Mouse (Mus musculus) kidney, embryonic 16.5 days (tissue): ENCODE data around the gene Mynn. TPM values are rescaled to one million over a fixed set of nuclear protein-coding genes. Genes with fewer than 3 reads are reported as not detected.

Source experiments
- ATAC-seq: fragments of 200-750 bp; cut with Nextera tagmentation; 2 replicates; pipeline ENCODE4 v1.8.0; 2017; ENCODE audit warnings: moderate TSS enrichment; ENCODE audit not compliant: low FRiP score, low TSS enrichment
- H3K27ac ChIP-seq: fragments of 300-500 bp; sonication (generic); 2 replicates; pipeline ENCODE4 v1.5.1; 2014; ENCODE audit warnings: low read length
- H3K27me3 ChIP-seq: fragments of 300-500 bp; sonication (generic); 2 replicates; pipeline ENCODE4 v1.6.1; 2014; ENCODE audit warnings: low read length, control low read depth, mixed read lengths; ENCODE audit not compliant: insufficient read depth
- H3K36me3 ChIP-seq: fragments of 300-500 bp; sonication (generic); 2 replicates; pipeline ENCODE4 v1.6.1; 2014; ENCODE audit warnings: low read length, control low read depth, mixed read lengths; ENCODE audit not compliant: insufficient read depth
- H3K4me1 ChIP-seq: fragments of 300-500 bp; sonication (generic); 2 replicates; pipeline ENCODE4 v1.6.1; 2014; ENCODE audit warnings: low read length, control low read depth, mixed read lengths; ENCODE audit not compliant: insufficient read depth
- H3K4me2 ChIP-seq: fragments of 300-500 bp; sonication (generic); replicated peaks from 2 replicates; pipeline ENCODE4 v1.6.1; 2014; ENCODE audit warnings: low read depth, low read length
- H3K4me3 ChIP-seq: fragments of 300-500 bp; sonication (generic); 2 replicates; pipeline ENCODE4 v1.5.1; 2014; ENCODE audit warnings: mild to moderate bottlenecking, low read length
- H3K9ac ChIP-seq: fragments of 300-500 bp; sonication (generic); replicated peaks from 2 replicates; pipeline ENCODE4 v1.6.1; 2014; ENCODE audit warnings: low read length
- H3K9me3 ChIP-seq: fragments of 300-500 bp; sonication (generic); 2 replicates; pipeline ENCODE4 v1.6.1; 2016; ENCODE audit warnings: low read length, control low read depth
- WGBS: fragments of 180-500 bp; shearing (Covaris S2); extraction: QIAGEN DNeasy Blood & Tissue Kit; methylation state at CpG from one replicate; pipeline ENCODE4 v1.1.7; 2014; 5-methylcytosine and 5-hydroxymethylcytosine counted together
- polyA plus RNA-seq: library from polyadenylated mRNA; unstranded; fragments of >200 nt; fragmentation: Nextera tagmentation; extraction: Ambion mirVana; gene quantifications from 2 replicates; pipeline ENCODE4 v1.2.1, GENCODE M21; 2015

Gene Mynn
- polyA plus RNA-seq, 1 experiment from 2014 or later: 42.6 TPM

- H3K4me3 ChIP-seq: no peak overlapping the region
- WGBS: 78% methylated on average over 7 of the region's 7 CpGs
- H3K36me3 ChIP-seq: no peaks in the 10 kb centered on the region
- no peaks in the 10 kb centered on the region for H3K9me3 ChIP-seq
- no peak overlapping the region for H3K27ac ChIP-seq
- H3K9ac ChIP-seq: no peak overlapping the region
- H3K27me3 ChIP-seq: 0 out of 2 replicates have a peak, but pooled peaks cover 12% of the 10 kb centered on the region
- no peak for ATAC-seq
- peaks cover 13% of the 10 kb centered on the region for H3K4me1 ChIP-seq
- H3K4me2 ChIP-seq: no peak overlapping the region
These were observed 4.6 kb upstream of the Mynn start for GRCm38 (mm10) chr3:30597271-30597670.

GRCm38 (mm10) chr3:30599711-30600545, 1.9 kb upstream of the Mynn start, which contains the start of gene Actrt3:
Actrt3 (minus strand) TSS chr3:30599939.
- Histone ChIP-seq H3K9me3 (no peaks in the 10 kb centered on the region), H3K36me3 (peaks cover 4% of the 10 kb centered on the region; the same call in 1 of the 2 replicates), H3K27me3 (0 out of 2 replicates have a peak, but pooled peaks cover 12% of the 10 kb centered on the region), H3K27ac (peak within 1 kb of the TSS; percentile 7; the same call in 1 of the 2 replicates), H3K9ac (peak within 1 kb of the TSS; percentile 63), H3K4me3 (peak within 1 kb of the TSS; percentile 55), H3K4me1 (peaks cover 20% of the 10 kb centered on the region), H3K4me2 (peak within 1 kb of the TSS; percentile 93)
- ATAC-seq: no peak
- 2% methylated on average over 31 of the region's 32 CpGs for WGBS

GRCm38 (mm10) chr3:30600717-30601116, 1.1 kb upstream of the Mynn start:
- Histone ChIP-seq H3K4me2 (peak overlapping the region; percentile 93), H3K9ac (peak overlapping the region; percentile 23; the same call in 1 of the 2 replicates)

GRCm38 (mm10) chr3:30601175-30601574, 690 bp upstream of the Mynn start:
- Histone ChIP-seq H3K27ac (peak overlapping the region; percentile 86), H3K4me2 (peak overlapping the region; percentile 93), H3K27me3 (0 out of 2 replicates have a peak, but pooled peaks cover 12% of the 10 kb centered on the region), H3K4me3 (peak overlapping the region; percentile 55), H3K4me1 (peaks cover 19% of the 10 kb centered on the region), H3K9ac (no peak overlapping the region), H3K9me3 (no peaks in the 10 kb centered on the region), H3K36me3 (peaks cover 8% of the 10 kb centered on the region; the same call in 1 of the 2 replicates)
- WGBS: under 1% methylated on average over 17 of the region's 17 CpGs
- peak; percentile 20; the same call in 1 of the 2 replicates for ATAC-seq

More at GRCm38 (mm10) chr3:30600717-30601116, 1.1 kb upstream of the Mynn start:
- peaks cover 19% of the 10 kb centered on the region for H3K4me1 ChIP-seq
- peak overlapping the region; percentile 7; the same call in 1 of the 2 replicates for H3K27ac ChIP-seq
- WGBS: 1% methylated on average over 14 of the region's 14 CpGs
- peak overlapping the region; percentile 55 for H3K4me3 ChIP-seq
- 0 out of 2 replicates have a peak, but pooled peaks cover 12% of the 10 kb centered on the region for H3K27me3 ChIP-seq
- no peak for ATAC-seq
- H3K9me3 ChIP-seq: no peaks in the 10 kb centered on the region
- peaks cover 5% of the 10 kb centered on the region; the same call in 1 of the 2 replicates for H3K36me3 ChIP-seq

GRCm38 (mm10) chr3:30601610-30602064, 228 bp upstream of the Mynn start:
- no peak for ATAC-seq
- under 1% methylated on average over 13 of the region's 13 CpGs for WGBS
- Histone ChIP-seq H3K27ac (peak overlapping the region; percentile 99), H3K4me2 (peak overlapping the region; percentile 93), H3K36me3 (peaks cover 12% of the 10 kb centered on the region; the same call in 1 of the 2 replicates), H3K4me1 (peaks cover 19% of the 10 kb centered on the region), H3K27me3 (0 out of 2 replicates have a peak, but pooled peaks cover 12% of the 10 kb centered on the region), H3K4me3 (peak overlapping the region; percentile 78), H3K9ac (peak overlapping the region; percentile 93), H3K9me3 (no peaks in the 10 kb centered on the region)

GRCm38 (mm10) chr3:30602740-30603098, 854 bp downstream of the Mynn start:
- Histone ChIP-seq H3K9me3 (no peaks in the 10 kb centered on the region), H3K36me3 (peaks cover 20% of the 10 kb centered on the region), H3K9ac (peak overlapping the region; percentile 93), H3K4me1 (peaks cover 19% of the 10 kb centered on the region), H3K4me2 (peak overlapping the region; percentile 62), H3K4me3 (peak overlapping the region; percentile 78), H3K27ac (peak overlapping the region; percentile 99), H3K27me3 (0 out of 2 replicates have a peak, but pooled peaks cover 10% of the 10 kb centered on the region)
- ATAC-seq: peak; percentile 80
- WGBS: 0% methylated on average over 27 of the region's 27 CpGs

- Histone ChIP-seq H3K4me3 (peak overlapping the region; percentile 78), H3K9ac (peak overlapping the region; percentile 93), H3K4me1 (peaks cover 19% of the 10 kb centered on the region), H3K9me3 (no peaks in the 10 kb centered on the region), H3K36me3 (peaks cover 21% of the 10 kb centered on the region), H3K27me3 (0 out of 2 replicates have a peak, but pooled peaks cover 6% of the 10 kb centered on the region), H3K4me2 (peak overlapping the region; percentile 62), H3K27ac (peak overlapping the region; percentile 99)
- ATAC-seq: no peak
- WGBS: 22% methylated on average over 10 of the region's 10 CpGs
These were observed 1.4 kb downstream of the Mynn start for GRCm38 (mm10) chr3:30603256-30603655.

- 73% methylated on average over 3 of the region's 3 CpGs for WGBS
- no peak overlapping the region for H3K4me3 ChIP-seq
- no peak overlapping the region for H3K4me2 ChIP-seq
- H3K4me1 ChIP-seq: peaks cover 8% of the 10 kb centered on the region
- H3K9ac ChIP-seq: no peak overlapping the region
- no peaks in the 10 kb centered on the region for H3K27me3 ChIP-seq
- peaks cover 52% of the 10 kb centered on the region for H3K36me3 ChIP-seq
- no peaks in the 10 kb centered on the region for H3K9me3 ChIP-seq
- ATAC-seq: peak; percentile 70; the same call in 1 of the 2 replicates
- 0 out of 2 replicates have a peak overlapping the region, but pooled peaks have one; percentile 38 for H3K27ac ChIP-seq
These were observed 7.1 kb downstream of the Mynn start for GRCm38 (mm10) chr3:30608999-30609398.

GRCm38 (mm10) chr3:30610930-30611329, 9.1 kb downstream of the Mynn start:
- ATAC-seq: no peak
- H3K36me3 ChIP-seq: peaks cover 58% of the 10 kb centered on the region
- H3K9ac ChIP-seq: no peak overlapping the region
- H3K9me3 ChIP-seq: no peaks in the 10 kb centered on the region
- no peak overlapping the region for H3K4me2 ChIP-seq
- peaks cover 8% of the 10 kb centered on the region for H3K4me1 ChIP-seq
- no peaks in the 10 kb centered on the region for H3K27me3 ChIP-seq
- no peak overlapping the region for H3K27ac ChIP-seq
- 92% methylated on average over 4 of the region's 4 CpGs for WGBS
- no peak overlapping the region for H3K4me3 ChIP-seq
